Mouse (Mus musculus) thymus, adult 2 months (tissue): ENCODE results near the gene Mblac1.

ENCODE experiments used
- CTCF ChIP-seq: fragments of 200-500 bp; IDR thresholded peaks from 2 replicates; pipeline ENCODE4 v1.5.1; 2012; ENCODE audit warnings: mild to moderate bottlenecking, control low read depth, low read length, moderate library complexity, borderline replicate concordance; ENCODE audit not compliant: control insufficient read depth, poor library complexity, insufficient read depth; ENCODE audit errors: extremely low read depth
- POLR2A ChIP-seq: fragments of 200-500 bp; IDR thresholded peaks from 2 replicates; pipeline ENCODE4 v1.6.1; 2012; ENCODE audit warnings: mild to moderate bottlenecking, low read length, control low read depth, moderate library complexity; ENCODE audit not compliant: control insufficient read depth, poor library complexity, insufficient read depth; ENCODE audit errors: extremely low read depth

DNA sequence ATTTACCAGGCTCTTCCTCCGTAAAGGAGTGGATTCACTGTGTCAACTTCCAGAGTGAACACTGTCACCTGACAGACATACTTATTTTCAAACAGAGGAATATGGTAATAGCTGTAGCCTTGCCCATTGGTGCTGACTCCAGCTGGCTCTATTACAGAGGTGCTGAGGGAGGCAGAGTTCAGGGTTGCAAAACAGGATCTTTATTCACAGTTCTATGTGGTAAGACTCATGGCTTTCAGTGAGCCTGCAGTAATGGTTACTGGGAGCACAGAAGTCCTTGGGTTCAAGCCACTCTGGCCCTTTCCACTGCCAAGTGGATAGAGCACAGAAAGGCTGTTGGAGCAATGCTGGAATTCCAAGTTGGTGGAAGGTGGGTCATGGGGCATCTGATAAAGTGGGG, 13.1 kb downstream of the Mblac1 start:
- TF ChIP-seq CTCF (no peak), POLR2A (no peak)
